Mouse (Mus musculus): ENCODE measurements around the gene Mpz.

- no peak for TF ChIP-seq CTCF (conservative IDR thresholded peaks at IDR 0.05; ENCODE audit: insufficient read depth, insufficient read length, low read depth, low read length)
- TF ChIP-seq POLR2A (IDR thresholded peaks at IDR 0.05; ENCODE audit: low read depth, low read length) = no peak
These were observed 47.8 kb upstream of the Mpz start for GRCm38 (mm10) chr1:171102547-171103177.

Measured in kidney, adult 2 months (tissue).